Mouse (Mus musculus): ENCODE measurements around the gene P2ry6. TPM values are rescaled to one million over a fixed set of nuclear protein-coding genes. Genes with fewer than 3 reads are reported as not detected.

P2ry6 gene
- total RNA-seq, 2 experiments from 2014 or later = 0.82 to 1.4 TPM

DNA sequence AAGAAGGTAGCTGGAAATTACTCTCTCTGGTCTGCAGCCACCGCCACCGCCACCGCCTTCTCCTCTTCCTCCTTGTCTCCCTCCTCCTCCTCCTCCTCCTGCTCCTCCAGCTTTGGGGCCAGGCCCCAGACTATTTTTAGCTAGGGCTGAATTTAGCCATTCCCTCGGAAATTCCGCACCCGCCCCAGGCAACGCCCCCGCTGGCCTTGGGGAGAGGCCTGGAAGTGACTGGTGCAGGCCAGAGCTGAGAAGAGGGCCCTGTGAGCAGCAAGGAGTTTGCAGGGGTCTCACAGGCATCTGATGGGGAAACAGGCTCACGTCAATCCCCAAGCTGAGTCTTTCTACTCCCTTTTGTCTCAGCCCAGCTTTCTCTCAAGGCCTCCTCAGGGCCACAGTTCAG lies 56.3 kb downstream of the P2ry6 start:
- intact Hi-C loops (cut with DNase I) = no loop called here
- TF ChIP-seq CTCF (IDR thresholded peaks at IDR 0.05) = no peak
- H3K4me3 ChIP-seq = peak overlapping the region; percentile 36
- peak overlapping the region; percentile 96 for H3K27ac ChIP-seq
- DNase-seq = peak; percentile 80

GRCm38 (mm10) chr7:100917751-100918150 lies 56.7 kb downstream of the P2ry6 start:
- H3K4me3 ChIP-seq = peak overlapping the region; percentile 11; the same call in 1 of the 2 replicates
- intact Hi-C loops (cut with DNase I) = no loop called here

GRCm38 (mm10) chr7:100916526-100916925 lies 57.9 kb downstream of the P2ry6 start:
- intact Hi-C loops (cut with DNase I) = no loop called here
- peak overlapping the region; percentile 96 for H3K27ac ChIP-seq
- no peak overlapping the region for H3K4me3 ChIP-seq
- DNase-seq = peak; percentile 54
- no peak for TF ChIP-seq CTCF (IDR thresholded peaks at IDR 0.05)

More at GRCm38 (mm10) chr7:100917751-100918150, 56.7 kb downstream of the P2ry6 start:
- TF ChIP-seq CTCF (IDR thresholded peaks at IDR 0.05) = no peak
- DNase-seq = no peak
- H3K27ac ChIP-seq = peak overlapping the region; percentile 96

DNA sequence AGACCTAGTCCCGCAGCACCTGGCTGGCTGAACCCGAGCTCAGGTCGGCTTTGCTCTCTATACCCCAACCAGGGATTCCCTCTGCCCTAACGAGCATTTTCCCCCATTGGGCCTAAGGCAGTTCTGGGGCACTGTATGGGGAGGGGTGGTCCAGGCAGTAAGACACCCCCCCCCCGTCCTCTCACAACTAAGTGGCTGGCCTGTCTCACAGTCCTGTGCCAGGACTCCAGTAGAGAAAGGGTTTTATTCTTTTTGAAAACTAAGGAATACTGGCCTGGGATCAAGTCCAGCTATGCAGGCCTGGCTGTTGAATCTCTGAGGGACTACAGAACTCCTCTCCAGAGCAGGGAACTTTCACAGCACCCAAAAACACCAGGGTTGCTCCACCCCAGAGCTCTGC lies 59.2 kb downstream of the P2ry6 start:
- DNase-seq = peak; percentile 14
- intact Hi-C loops (cut with DNase I) = no loop called here
- TF ChIP-seq CTCF (IDR thresholded peaks at IDR 0.05) = no peak
- peak overlapping the region; percentile 96 for H3K27ac ChIP-seq
- no peak overlapping the region for H3K4me3 ChIP-seq

DNA sequence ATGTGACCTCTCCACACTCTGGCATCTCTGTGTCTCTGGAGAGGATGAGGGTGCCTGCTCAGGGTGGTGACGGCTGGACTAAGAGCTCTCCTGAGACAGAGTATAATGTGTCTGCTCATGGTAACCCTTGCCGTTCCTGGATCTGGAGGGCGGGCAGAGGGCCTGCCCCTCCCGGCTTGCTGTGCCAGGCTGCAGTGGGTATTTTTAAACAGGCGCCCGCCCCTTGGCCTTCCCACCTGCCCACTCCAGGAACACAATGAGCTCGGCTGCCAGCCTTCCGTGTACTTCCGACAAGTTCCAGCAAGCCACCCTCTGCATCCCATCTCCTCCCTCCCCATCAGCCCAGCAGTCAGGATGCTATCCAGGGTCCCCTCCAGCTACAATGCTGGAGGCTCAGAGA lies 62.7 kb downstream of the P2ry6 start:
- TF ChIP-seq CTCF (IDR thresholded peaks at IDR 0.05) = no peak
- Histone ChIP-seq H3K4me3 (peak overlapping the region; percentile 37), H3K27ac (peak overlapping the region; percentile 82)
- DNase-seq = peak; percentile 73
- intact Hi-C loops (cut with DNase I) = no loop called here

GRCm38 (mm10) chr7:100911246-100911770 lies 63.1 kb downstream of the P2ry6 start:
- peak; percentile 65 for DNase-seq
- intact Hi-C loops (cut with DNase I) = no loop called here

GRCm38 (mm10) chr7:100908567-100908966 lies 65.9 kb downstream of the P2ry6 start:
- DNase-seq = peak; percentile 73
- Histone ChIP-seq H3K27ac (peak overlapping the region; percentile 82), H3K4me3 (peak overlapping the region; percentile 9; the same call in 1 of the 2 replicates)
- intact Hi-C loops (cut with DNase I) = loop anchor here (5.0 kb wide), 2 partner anchors 79 to 144 kb away; no protein-coding TSS in a partner anchor
- TF ChIP-seq CTCF (IDR thresholded peaks at IDR 0.05) = peak; percentile 58

More at GRCm38 (mm10) chr7:100911246-100911770, 63.1 kb downstream of the P2ry6 start:
- Histone ChIP-seq H3K27ac (peak overlapping the region; percentile 82), H3K4me3 (peak overlapping the region; percentile 37)
- TF ChIP-seq CTCF (IDR thresholded peaks at IDR 0.05) = no peak

GRCm38 (mm10) chr7:100908061-100908460 lies 66.4 kb downstream of the P2ry6 start:
- Histone ChIP-seq H3K4me3 (peak overlapping the region; percentile 53), H3K27ac (peak overlapping the region; percentile 82)
- no peak for TF ChIP-seq CTCF (IDR thresholded peaks at IDR 0.05)
- intact Hi-C loops (cut with DNase I) = loop anchor here (5.0 kb wide), 2 partner anchors 79 to 144 kb away; no protein-coding TSS in a partner anchor
- DNase-seq = peak; percentile 67

- DNase-seq = peak; percentile 86
- H3K4me3 ChIP-seq = peak overlapping the region; percentile 53
- H3K27ac ChIP-seq = peak overlapping the region; percentile 82
- TF ChIP-seq CTCF (IDR thresholded peaks at IDR 0.05) = no peak; the same call in 1 of the 2 replicates
- intact Hi-C loops (cut with DNase I) = loop anchor here (1.0 to 5.0 kb wide), 4 partner anchors 25 to 145 kb away; partner anchors contain the start of gene Arhgef17
Measured at GRCm38 (mm10) chr7:100907231-100907630, 67.2 kb downstream of the P2ry6 start.

GRCm38 (mm10) chr7:100906029-100906789 lies 68.2 kb downstream of the P2ry6 start:
- no peak overlapping the region for H3K4me3 ChIP-seq
- intact Hi-C loops (cut with DNase I) = loop anchor here (5.0 kb wide), 2 partner anchors 81 to 146 kb away; no protein-coding TSS in a partner anchor
- peak; percentile 27 for DNase-seq
- H3K27ac ChIP-seq = peak overlapping the region; percentile 28; the same call in 1 of the 2 replicates
- TF ChIP-seq CTCF (IDR thresholded peaks at IDR 0.05) = no peak

DNA sequence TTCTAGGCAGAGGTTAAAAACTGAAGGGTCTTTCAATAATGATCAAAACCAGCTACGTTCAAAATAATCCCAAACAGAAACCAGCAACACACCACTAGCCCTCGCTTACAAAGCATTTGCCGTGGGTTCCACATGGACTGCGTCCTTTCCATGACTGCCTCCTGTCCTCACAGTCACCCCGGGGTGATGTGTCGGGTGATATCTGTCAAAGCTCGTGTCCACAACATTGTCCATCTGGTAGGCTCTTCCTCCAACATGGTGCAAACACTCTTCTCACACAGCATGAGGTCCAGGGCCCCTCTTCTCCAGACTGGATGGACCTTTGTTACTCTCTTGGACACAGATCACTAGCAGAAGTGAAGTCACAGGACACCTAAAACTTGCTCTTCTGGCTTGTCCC lies 69.4 kb downstream of the P2ry6 start:
- intact Hi-C loops (cut with DNase I) = loop anchor here (5.0 kb wide), 2 partner anchors 82 to 147 kb away; no protein-coding TSS in a partner anchor
- peak; percentile 12 for DNase-seq
- no peak overlapping the region; the same call in 1 of the 2 replicates for H3K27ac ChIP-seq
- H3K4me3 ChIP-seq = no peak overlapping the region
- no peak for TF ChIP-seq CTCF (IDR thresholded peaks at IDR 0.05)

DNA sequence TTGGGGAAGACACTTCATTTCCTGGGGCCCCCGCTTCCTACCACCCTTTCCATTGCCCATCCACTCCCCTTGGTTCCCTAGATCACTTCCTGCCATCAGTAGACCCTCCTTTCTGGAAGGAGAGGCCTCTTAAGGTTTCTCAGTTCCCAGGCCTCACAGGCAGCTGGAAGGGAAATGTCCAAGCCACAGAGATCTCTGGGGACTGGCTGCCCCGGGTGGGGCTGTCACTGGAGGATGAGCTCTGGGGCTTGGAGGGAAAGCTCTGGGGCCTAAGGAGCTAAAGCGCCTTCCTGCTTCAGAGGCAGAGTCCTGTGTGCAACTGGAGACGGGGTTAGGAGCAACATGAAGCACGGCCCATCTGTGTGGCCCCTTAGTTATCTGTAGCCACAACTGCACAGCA lies 69.8 kb downstream of the P2ry6 start:
- DNase-seq = peak; percentile 26
- TF ChIP-seq CTCF (IDR thresholded peaks at IDR 0.05) = no peak
- no peak overlapping the region for H3K4me3 ChIP-seq
- intact Hi-C loops (cut with DNase I) = loop anchor here (5.0 kb wide), 2 partner anchors 83 to 148 kb away; no protein-coding TSS in a partner anchor
- no peak overlapping the region; the same call in 1 of the 2 replicates for H3K27ac ChIP-seq
